Mouse (Mus musculus) embryonic fibroblast, embryonic 13.5 days (primary cell): Measurements from ENCODE around the gene Plbd2. TPM values are rescaled to one million over a fixed set of nuclear protein-coding genes. Genes with fewer than 3 reads are reported as not detected.

Experiments
- H3K27ac ChIP-seq: 2 replicates; pipeline ENCODE4 v1.5.1; 2012; ENCODE audit warnings: low read length, control low read depth, inconsistent platforms; ENCODE audit not compliant: insufficient read depth
- H3K4me1 ChIP-seq: 2 replicates; pipeline ENCODE4 v1.6.1; 2011; ENCODE audit warnings: low read length; ENCODE audit not compliant: control insufficient read depth, insufficient read depth
- H3K4me3 ChIP-seq: 2 replicates; pipeline ENCODE4 v1.5.1; 2011; ENCODE audit warnings: mild to moderate bottlenecking, control low read depth, low read length; ENCODE audit not compliant: insufficient read depth
- CTCF ChIP-seq: IDR thresholded peaks from 2 replicates; pipeline ENCODE4 v1.5.1; 2011; ENCODE audit warnings: mild to moderate bottlenecking, control low read depth, low read length, moderate library complexity, borderline replicate concordance; ENCODE audit not compliant: insufficient read depth
- POLR2A ChIP-seq: IDR thresholded peaks from 2 replicates; pipeline ENCODE4 v1.6.1; 2011; ENCODE audit warnings: low read depth, mild to moderate bottlenecking, control low read depth, low read length, moderate library complexity
- polyA plus RNA-seq: library from polyadenylated mRNA; stranded (reverse); fragments of >200 nt; gene quantifications from 2 replicates; pipeline ENCODE4 v1.2.4, GENCODE M21; 2011; ENCODE audit warnings: low read depth; ENCODE audit not compliant: missing spikeins, insufficient read length

Gene Plbd2
- polyA plus RNA-seq, 1 experiment, result 41.4 TPM

- H3K4me1 ChIP-seq, result no peaks in the 10 kb centered on the region
- H3K27ac ChIP-seq, result no peak overlapping the region
- TF ChIP-seq POLR2A (no peak), CTCF (no peak)
- H3K4me3 ChIP-seq, result no peak overlapping the region
Measured at GRCm38 (mm10) chr5:120481205-120481604, 22.2 kb downstream of the Plbd2 start.

- no peak for TF ChIP-seq POLR2A
- TF ChIP-seq CTCF, result no peak
- H3K4me3 ChIP-seq, result no peak overlapping the region
- no peak overlapping the region for H3K27ac ChIP-seq
- no peaks in the 10 kb centered on the region for H3K4me1 ChIP-seq
Measured at GRCm38 (mm10) chr5:120479538-120479937, 23.9 kb downstream of the Plbd2 start.

GRCm38 (mm10) chr5:120477993-120478392, 25.4 kb downstream of the Plbd2 start:
- no peaks in the 10 kb centered on the region for H3K4me1 ChIP-seq
- no peak overlapping the region for H3K4me3 ChIP-seq
- TF ChIP-seq CTCF, result no peak
- TF ChIP-seq POLR2A, result no peak
- no peak overlapping the region for H3K27ac ChIP-seq

GRCm38 (mm10) chr5:120476296-120476695, 27.1 kb downstream of the Plbd2 start, which contains the start of gene Sds:
Sds (plus strand) TSS chr5:120476526.
- TF ChIP-seq CTCF, result no peak
- TF ChIP-seq POLR2A, result no peak
- Histone ChIP-seq H3K4me3 (no peak within 1 kb of the TSS), H3K4me1 (no peaks in the 10 kb centered on the region), H3K27ac (no peak within 1 kb of the TSS)

- Histone ChIP-seq H3K4me3 (no peak overlapping the region), H3K4me1 (no peaks in the 10 kb centered on the region), H3K27ac (no peak overlapping the region)
- TF ChIP-seq CTCF, result no peak
- no peak for TF ChIP-seq POLR2A
Measured at GRCm38 (mm10) chr5:120475861-120476260, 27.6 kb downstream of the Plbd2 start.

- no peaks in the 10 kb centered on the region for H3K4me1 ChIP-seq
- H3K4me3 ChIP-seq, result no peak overlapping the region
- TF ChIP-seq CTCF, result no peak
- no peak for TF ChIP-seq POLR2A
- H3K27ac ChIP-seq, result no peak overlapping the region
Measured at GRCm38 (mm10) chr5:120473361-120473760, 30.1 kb downstream of the Plbd2 start.

GRCm38 (mm10) chr5:120472770-120473169, 30.7 kb downstream of the Plbd2 start, which contains the start of gene Sdsl:
Sdsl (minus strand) TSS chr5:120472810.
- no peak within 1 kb of the TSS for H3K27ac ChIP-seq
- no peaks in the 10 kb centered on the region for H3K4me1 ChIP-seq
- TF ChIP-seq CTCF (no peak), POLR2A (no peak)
- no peak within 1 kb of the TSS for H3K4me3 ChIP-seq

- TF ChIP-seq CTCF (no peak), POLR2A (no peak)
- no peak overlapping the region for H3K4me3 ChIP-seq
- H3K4me1 ChIP-seq, result no peaks in the 10 kb centered on the region
- H3K27ac ChIP-seq, result no peak overlapping the region
Measured at GRCm38 (mm10) chr5:120471538-120471937, 31.9 kb downstream of the Plbd2 start.

- Histone ChIP-seq H3K4me1 (no peaks in the 10 kb centered on the region), H3K27ac (no peak overlapping the region), H3K4me3 (no peak overlapping the region)
- no peak for TF ChIP-seq CTCF
Measured at GRCm38 (mm10) chr5:120468830-120469229, 34.6 kb downstream of the Plbd2 start.

GRCm38 (mm10) chr5:120468336-120468735, 35.1 kb downstream of the Plbd2 start:
- no peak overlapping the region for H3K27ac ChIP-seq
- H3K4me3 ChIP-seq, result no peak overlapping the region
- no peak for TF ChIP-seq POLR2A
- no peak for TF ChIP-seq CTCF
- H3K4me1 ChIP-seq, result no peaks in the 10 kb centered on the region

- no peak for TF ChIP-seq POLR2A
- TF ChIP-seq CTCF, result no peak
- Histone ChIP-seq H3K27ac (no peak overlapping the region), H3K4me1 (no peaks in the 10 kb centered on the region), H3K4me3 (no peak overlapping the region)
Measured at GRCm38 (mm10) chr5:120467026-120467425, 36.4 kb downstream of the Plbd2 start.
